Mouse (Mus musculus) layer of hippocampus, postnatal 14 days (tissue): ENCODE results near the gene Secisbp2. TPM values are rescaled to one million over a fixed set of nuclear protein-coding genes. Genes with fewer than 3 reads are reported as not detected.

ENCODE experiments used
- DNase-seq, 2 experiments: peaks; one replicate each; pipeline ENCODE4 v3.0.0; 2021 to 2022; ENCODE audit warnings: low spot score in 2 of 2, mixed read lengths in 1 of 2
- total RNA-seq, 2 experiments: library from RNA; stranded (reverse); gene quantifications; 2 replicates each; pipeline ENCODE4 v1.2.3; 2021

The Secisbp2 gene
- total RNA-seq, 2 experiments from 2014 or later, result 16.6 to 18.8 TPM

DNA sequence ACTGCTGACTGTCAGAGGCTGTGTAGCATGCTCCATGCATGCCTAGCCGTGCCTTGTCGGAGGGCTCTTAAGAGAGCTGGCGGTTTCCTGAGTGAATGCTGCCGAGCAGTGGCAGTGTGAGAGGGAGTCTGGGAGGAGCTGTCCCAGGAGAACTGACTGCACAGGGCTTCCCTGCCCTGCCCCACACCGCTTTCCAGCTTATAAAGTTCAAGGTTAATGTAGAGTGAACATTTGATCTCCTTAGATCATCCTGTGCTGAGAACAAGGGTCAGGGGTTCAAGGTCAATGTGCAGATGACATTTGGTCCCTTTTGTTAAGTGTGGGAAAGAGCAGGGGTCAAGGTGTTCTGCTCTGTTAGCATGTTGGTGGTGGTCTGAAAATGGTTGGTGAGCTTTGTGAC is 29.6 kb downstream of the Secisbp2 start:
- no peak for DNase-seq

- DNase-seq, result no peak
These were observed 30.1 kb downstream of the Secisbp2 start for GRCm38 (mm10) chr13:51681634-51682033.

DNA sequence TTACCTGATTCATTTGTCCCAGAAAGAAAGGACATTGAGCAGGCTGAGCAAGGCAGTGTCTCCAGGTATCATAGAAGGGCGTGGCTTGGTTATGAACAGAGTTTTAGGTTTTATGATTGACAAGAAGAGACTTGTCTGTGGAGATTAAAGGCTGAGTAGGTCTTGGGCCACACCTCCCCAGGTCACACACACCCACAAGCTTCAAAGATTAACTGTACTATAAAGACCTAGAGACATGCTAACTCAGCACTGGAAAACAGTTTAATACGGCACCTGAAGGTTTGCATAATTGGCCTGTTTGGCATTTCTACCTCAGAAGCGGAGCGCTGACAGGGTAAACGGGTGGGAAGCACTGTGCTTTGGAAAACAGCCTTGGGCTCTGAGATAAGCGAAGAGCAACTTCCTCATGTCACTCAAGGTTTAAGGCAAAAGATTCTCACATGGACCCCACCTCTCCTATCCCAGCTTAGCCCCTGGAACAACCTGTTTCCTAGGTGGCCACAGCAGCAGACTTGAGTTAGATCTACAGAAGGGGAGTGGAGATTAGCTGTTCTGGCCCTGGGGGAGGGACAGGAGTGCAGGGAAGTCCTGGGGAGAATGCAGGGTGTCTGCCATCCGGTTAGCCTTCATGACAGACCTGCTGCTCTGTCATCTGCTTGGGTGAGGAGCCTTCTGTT is 33.9 kb downstream of the Secisbp2 start:
- no peak for DNase-seq

DNA sequence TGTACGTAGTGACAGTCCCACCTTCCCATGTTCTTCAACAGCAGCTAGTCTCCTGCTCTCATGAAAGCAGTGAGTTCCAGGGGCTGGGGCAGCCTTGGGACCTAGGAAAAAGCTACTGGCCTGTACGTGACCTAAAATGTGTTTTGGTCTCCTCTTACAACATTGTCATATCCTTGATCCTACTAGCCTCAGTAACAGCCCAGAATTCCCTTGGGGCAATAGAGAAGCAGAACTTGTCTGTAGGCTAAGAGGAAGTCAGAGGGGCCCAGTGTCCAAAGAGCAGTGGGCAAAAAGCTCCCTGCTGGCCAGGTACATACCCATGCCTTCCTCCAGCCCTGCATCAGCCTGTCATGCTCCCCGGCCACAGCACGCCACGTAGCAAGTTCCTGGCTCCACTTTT is 35.5 kb downstream of the Secisbp2 start:
- DNase-seq, result no peak

GRCm38 (mm10) chr13:51688688-51689087 is 37.2 kb downstream of the Secisbp2 start:
- DNase-seq, result no peak

GRCm38 (mm10) chr13:51696481-51696880 is 45.0 kb downstream of the Secisbp2 start:
- DNase-seq, result no peak

- DNase-seq, result no peak
These were observed 46.0 kb downstream of the Secisbp2 start for GRCm38 (mm10) chr13:51697455-51697854.

DNA sequence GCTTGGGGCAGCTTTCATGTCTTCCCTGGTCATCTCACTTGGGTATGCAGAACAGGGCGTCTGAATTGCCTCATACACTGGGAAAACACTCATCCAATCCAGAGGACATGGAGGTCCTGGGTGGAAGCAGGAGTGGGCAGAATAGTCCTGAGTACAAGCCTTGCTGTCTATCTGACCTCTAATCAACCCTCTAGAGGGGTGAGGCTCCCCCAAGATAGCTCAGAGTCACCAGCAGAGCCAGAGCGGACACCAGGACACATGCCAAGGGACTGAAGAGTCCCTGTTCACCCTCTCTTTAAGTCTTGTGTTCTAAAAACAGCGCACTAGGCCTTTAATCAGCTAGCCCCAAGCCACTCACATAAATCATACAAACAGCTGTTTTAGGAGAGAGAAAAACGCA is 46.4 kb downstream of the Secisbp2 start:
- no peak for DNase-seq

DNA sequence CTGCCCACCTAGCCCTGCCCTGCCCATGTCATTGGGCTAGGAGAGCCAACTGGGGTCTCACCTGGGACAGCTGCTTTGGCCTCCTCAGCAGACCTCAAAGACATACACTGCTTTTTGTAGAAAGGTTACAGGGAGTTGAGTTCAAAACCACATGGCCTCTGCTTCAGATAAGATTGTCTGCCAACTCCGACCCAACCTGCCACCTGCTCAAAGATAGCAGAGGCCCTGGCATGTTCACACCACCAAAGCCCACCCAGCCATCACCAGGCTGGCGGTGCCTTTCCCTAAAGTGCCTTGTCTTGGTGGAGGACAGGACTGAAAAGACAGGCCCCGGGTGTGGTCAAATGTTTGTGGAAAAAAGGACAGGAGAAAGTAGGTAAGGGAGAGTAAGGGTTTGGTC is 46.8 kb downstream of the Secisbp2 start:
- DNase-seq, result no peak

DNA sequence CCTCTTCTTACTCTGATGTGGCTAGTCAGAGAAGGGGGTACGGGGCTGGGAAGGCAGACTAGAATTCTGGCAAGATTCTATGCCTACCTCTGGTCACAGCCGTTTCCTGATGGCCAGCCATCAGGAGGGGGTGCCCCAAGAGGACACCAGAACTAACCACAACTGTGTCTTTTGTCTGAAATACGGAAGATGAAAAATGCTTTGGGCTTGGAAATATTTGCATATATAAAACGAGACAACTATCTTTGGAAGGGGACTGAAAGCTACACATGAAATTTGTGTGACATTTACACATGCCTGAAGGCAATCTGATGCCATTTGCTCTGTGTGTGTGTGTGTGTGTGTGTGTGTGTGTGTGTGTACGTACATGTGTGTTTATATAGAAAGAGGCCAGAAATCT is 52.4 kb downstream of the Secisbp2 start:
- DNase-seq, result no peak

DNA sequence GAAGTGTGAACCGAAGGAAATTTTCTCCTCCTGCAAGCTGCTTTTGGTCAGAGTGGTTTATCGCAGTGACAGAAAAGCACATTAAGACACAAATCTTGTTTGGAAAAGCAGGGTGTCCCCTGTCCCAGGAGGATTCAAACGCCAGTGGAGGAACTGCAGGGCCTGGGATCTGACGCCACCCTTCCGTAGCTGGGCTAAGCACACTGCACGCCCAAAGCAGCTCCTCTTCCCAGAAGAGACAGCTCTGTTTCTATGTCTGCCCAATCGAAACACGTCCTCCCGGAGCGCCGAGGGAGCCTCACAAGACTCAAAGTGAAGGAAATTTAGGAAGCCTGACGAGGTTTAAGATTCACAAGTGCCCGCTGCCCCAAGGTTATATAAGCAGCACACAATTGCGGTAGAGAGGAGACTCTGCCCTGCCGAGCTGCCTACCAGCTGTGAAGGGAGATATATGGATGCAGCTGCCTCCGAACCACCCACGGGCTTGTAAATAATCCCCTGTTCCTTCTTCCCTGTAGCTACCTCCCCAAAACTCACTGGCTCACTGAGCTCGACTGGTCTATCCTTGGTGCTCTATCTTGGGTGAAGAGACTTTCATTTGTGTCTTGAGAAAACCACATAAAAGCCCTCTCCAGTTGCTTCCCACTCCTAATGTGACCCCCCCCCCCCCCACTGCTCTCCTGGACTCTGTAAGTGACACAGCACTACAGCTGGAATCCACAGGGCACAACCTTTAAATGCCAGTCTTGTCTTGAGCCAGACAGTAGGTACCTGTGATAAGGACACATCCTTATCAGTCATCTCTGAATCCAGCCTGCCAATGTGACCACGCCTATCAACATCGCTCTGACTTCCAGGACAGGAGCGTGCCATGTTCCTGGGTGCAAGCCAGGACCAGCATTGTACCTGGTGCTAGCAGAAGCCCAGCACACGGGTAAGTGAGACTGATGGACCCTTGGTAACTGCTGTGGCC is 54.7 kb downstream of the Secisbp2 start:
- no peak for DNase-seq

DNA sequence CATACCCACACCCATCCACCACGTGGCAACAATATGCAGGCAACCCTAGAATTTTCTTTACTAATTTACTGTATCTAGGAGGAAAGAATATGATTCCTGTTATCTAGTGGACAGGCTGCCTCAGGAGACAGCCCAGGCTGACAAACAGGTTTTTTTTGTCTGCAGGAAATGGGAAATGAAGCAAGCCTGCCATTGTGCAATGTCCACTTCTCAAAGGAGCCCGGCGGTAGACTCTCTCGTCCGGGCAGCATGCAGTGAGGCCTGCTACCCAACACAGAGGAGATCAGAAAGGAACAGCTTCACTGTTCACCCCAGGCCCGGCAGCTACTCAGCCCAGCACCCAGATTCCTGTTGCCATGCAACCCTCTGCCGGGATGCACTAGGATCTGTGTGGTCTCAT is 59.2 kb downstream of the Secisbp2 start:
- no peak for DNase-seq

GRCm38 (mm10) chr13:51712022-51712421 is 60.5 kb downstream of the Secisbp2 start:
- DNase-seq, result no peak

DNA sequence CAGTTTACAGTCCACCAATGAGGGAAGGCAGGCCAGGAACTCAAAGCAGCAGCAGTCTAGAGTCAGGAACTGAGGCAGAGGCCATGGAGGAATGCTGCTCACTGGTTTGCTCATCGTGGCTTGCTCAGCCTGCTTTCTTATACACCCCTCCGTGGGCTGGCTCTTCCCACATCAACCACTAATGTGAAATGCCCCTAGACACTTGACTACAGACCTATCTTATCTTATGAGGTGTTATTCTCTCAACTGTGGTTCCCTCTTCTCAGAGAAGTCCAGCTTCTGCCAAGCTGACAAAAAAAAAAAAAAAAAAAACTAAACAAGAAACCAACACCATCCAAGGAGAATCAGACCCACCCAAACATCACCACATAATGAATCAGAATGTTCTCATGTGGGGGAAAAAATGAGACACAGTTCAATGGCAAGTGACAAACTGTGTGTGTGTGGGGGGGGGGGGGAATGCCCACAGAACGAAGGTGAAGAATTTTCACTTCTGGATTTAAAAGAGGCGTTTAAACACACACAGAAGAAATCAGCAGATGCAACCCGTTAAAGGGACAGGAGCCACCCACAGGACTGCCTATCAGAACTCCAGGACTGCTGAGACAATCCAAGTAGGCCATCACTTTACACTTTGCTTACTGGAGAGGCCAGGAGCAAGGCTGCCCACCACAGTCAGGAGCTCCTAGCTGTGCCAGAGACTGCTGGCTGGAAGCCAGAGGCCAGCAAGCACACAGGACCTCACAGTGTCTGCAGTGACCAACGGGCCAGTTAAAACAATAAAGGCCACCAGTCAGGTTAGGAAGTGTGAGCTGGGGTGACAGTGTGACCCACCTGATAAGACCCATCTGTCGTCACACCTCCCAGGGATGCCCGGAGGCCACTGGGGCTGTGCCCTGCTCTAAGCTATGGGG is 65.1 kb downstream of the Secisbp2 start:
- no peak for DNase-seq

- no peak for DNase-seq
These were observed 67.8 kb downstream of the Secisbp2 start for GRCm38 (mm10) chr13:51719256-51719655.

- no peak for DNase-seq
These were observed 69.1 kb downstream of the Secisbp2 start for GRCm38 (mm10) chr13:51720556-51720955.

- no peak for DNase-seq
These were observed 71.6 kb downstream of the Secisbp2 start for GRCm38 (mm10) chr13:51723114-51723513.

DNA sequence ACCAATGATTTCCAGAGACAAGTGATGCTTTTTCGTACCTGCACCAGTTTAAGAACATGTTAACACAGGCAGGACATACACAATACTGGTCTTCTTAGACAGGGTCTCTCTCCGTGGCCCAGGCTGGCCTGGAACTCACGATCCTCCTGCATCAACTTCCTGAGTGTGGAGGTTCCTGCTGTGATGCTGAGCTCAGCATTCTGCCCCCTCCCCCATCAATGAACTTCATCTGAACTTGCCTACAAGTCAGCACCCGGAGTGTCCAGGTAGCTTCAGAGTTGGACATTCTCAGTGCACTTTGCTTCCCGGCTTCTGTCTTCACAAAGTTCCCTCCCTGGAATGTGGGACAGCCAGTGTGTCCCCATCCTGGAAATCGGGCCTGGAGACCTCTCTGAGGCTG is 73.1 kb downstream of the Secisbp2 start:
- DNase-seq, result no peak

DNA sequence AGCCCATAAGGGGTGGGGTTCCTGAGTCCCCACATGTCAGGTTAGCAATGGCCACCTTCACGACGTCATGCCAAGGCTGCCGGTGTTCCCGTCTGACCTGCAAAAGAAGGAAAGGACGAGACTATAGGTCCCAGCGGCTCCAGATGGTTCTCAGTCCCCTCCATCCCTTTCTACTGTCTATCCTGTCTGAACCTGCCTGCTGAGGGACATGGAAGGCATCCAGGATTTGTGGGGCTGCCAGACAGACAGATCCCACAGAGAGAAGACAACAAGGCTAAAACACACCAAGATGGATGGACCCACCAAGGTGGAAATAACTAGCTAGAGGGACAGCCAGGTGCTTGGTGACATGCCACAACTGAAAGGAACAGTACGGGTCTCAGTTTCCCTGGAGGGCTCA is 73.9 kb downstream of the Secisbp2 start:
- no peak for DNase-seq

DNA sequence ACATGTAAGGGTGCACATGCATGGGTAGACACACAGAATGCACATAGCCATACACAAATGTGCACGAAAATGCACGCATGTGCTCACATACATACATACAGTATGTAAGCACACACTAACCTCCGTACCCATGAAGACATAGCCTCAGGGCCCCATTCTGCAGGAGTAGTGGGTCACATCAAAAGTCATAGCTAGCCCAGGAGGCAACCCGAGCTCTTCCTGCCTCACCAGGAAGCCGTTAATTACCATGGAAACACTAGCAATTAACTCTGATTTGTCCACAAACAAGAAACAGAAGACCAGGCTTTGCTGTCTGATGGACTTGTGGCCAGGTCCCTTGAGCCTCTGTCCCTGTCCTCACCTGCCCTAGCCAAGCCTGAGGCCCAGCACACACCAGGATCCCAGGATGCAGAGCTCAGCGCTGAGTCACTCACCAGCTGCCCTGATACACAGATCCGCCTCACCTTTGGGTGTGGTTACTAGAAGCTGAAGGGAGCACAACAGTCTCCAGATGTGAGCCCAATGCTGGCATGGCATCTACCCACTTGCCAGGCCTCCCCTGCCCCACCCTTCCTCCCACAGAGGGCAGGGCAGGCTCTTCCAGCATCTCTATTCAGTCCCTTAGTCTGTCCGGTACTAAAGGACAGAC is 74.6 kb downstream of the Secisbp2 start:
- no peak for DNase-seq

DNA sequence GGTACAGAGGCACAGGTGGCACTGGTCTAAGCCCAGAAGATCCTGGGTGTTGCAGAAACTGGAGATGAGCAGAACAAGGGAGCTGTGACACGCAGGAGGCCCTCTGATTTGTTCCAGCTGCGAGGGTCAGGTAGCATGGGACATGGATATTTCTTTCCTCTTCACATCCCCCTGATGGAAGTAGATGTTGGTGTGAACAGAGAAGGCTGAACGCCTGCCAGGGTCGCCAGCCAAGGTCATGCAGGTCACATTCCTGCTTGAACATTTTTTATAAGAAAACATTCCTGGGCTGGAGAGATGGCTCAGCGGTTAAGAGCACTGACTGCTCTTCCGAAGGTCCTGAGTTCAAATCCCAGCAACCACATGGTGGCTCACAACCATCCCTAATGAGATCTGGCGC is 75.9 kb downstream of the Secisbp2 start:
- DNase-seq, result no peak
